Mouse (Mus musculus) limb, embryonic 14.5 days (tissue): Measurements from ENCODE around the gene Snupn. TPM values are rescaled to one million over a fixed set of nuclear protein-coding genes. Genes with fewer than 3 reads are reported as not detected.
"Not testable (repeated sequence)": the region's sequence is repeated elsewhere in the genome, so short reads cannot be mapped to it uniquely, and the experiment has no call there.

Experiments used
- ATAC-seq: fragments of 200-750 bp; cut with Nextera tagmentation; 2 replicates; pipeline ENCODE4 v1.8.0; 2017; ENCODE audit warnings: low read depth, moderate number of reproducible peaks, moderate TSS enrichment; ENCODE audit not compliant: low FRiP score
- DNase-seq: peaks from one replicate; pipeline ENCODE4 v3.0.0-alpha.2; 2015; ENCODE audit warnings: low spot score
- H3K27ac ChIP-seq: fragments of 300-500 bp; sonication (generic); replicated peaks from 2 replicates; pipeline ENCODE4 v1.5.1; 2014; ENCODE audit warnings: low read depth, mild to moderate bottlenecking, low read length, moderate library complexity, mixed read lengths
- H3K27me3 ChIP-seq: fragments of 300-500 bp; sonication (generic); 2 replicates; pipeline ENCODE4 v1.6.1; 2014; ENCODE audit warnings: low read length, mixed read lengths; ENCODE audit not compliant: control insufficient read depth, insufficient read depth
- H3K36me3 ChIP-seq: fragments of 300-500 bp; sonication (generic); 2 replicates; pipeline ENCODE4 v1.6.1; 2014; ENCODE audit warnings: mild to moderate bottlenecking, low read length, moderate library complexity, mixed read lengths; ENCODE audit not compliant: control insufficient read depth, insufficient read depth
- H3K4me1 ChIP-seq: fragments of 300-500 bp; sonication (generic); 2 replicates; pipeline ENCODE4 v1.6.1; 2014; ENCODE audit warnings: antibody characterized with exemption, low read length, mixed read lengths; ENCODE audit not compliant: control insufficient read depth, insufficient read depth
- H3K4me2 ChIP-seq: fragments of 300-500 bp; sonication (generic); replicated peaks from 2 replicates; pipeline ENCODE4 v1.6.1; 2014; ENCODE audit warnings: low read depth, mild to moderate bottlenecking, low read length, moderate library complexity; ENCODE audit not compliant: severe bottlenecking
- H3K4me3 ChIP-seq: fragments of 300-500 bp; sonication (generic); replicated peaks from 2 replicates; pipeline ENCODE4 v1.5.1; 2014; ENCODE audit warnings: low read length
- H3K9ac ChIP-seq: fragments of 300-500 bp; sonication (generic); 2 replicates; pipeline ENCODE4 v1.6.1; 2014; ENCODE audit warnings: mild to moderate bottlenecking, low read depth, low read length, moderate library complexity; ENCODE audit not compliant: severe bottlenecking
- H3K9me3 ChIP-seq: fragments of 300-500 bp; sonication (generic); 2 replicates; pipeline ENCODE4 v1.6.1; 2016; ENCODE audit warnings: low read length; ENCODE audit not compliant: control insufficient read depth
- POLR2A ChIP-seq: fragments of 200-500 bp; IDR thresholded peaks from 2 replicates; pipeline ENCODE4 v1.8.0; 2012; ENCODE audit warnings: inconsistent platforms, mild to moderate bottlenecking, moderate library complexity, borderline replicate concordance; ENCODE audit not compliant: insufficient read depth, insufficient read length; ENCODE audit errors: extremely low read depth
- WGBS: fragments of 180-500 bp; shearing (Covaris S2); extraction: QIAGEN DNeasy Blood & Tissue Kit; methylation state at CpG from one replicate; pipeline ENCODE4 v1.1.7; 2014; 5-methylcytosine and 5-hydroxymethylcytosine counted together
- polyA plus RNA-seq, 2 experiments: library from polyadenylated mRNA; depleted of rRNA in 1 of 2; stranded (reverse) in 1 of 2; unstranded in 1 of 2; fragments of >200 nt; fragmentation: Nextera tagmentation in 1 of 2; extraction: Ambion mirVana in 1 of 2; gene quantifications; 2 replicates each; pipeline versions ENCODE4 v1.2.1 to v1.2.3; 2012 to 2014

The Snupn gene
- polyA plus RNA-seq (2012; rRNA removed) (14.5 and 15.9 TPM in 2 replicates), polyA plus RNA-seq (2014; fragmentation: Nextera tagmentation; extraction: Ambion mirVana) (24.2 and 27.0 TPM in 2 replicates)

GRCm38 (mm10) chr9:56950414-56951400 is at the start of gene Snupn:
Gene Snupn, plus strand, starts transcription at chr9:56950878.
- DNase-seq, result peak; percentile 99
- WGBS, result under 1% methylated on average over 50 of the region's 50 CpGs
- H3K27ac ChIP-seq, result peak within 1 kb of the TSS; percentile 91
- 0 out of 2 replicates have a peak, but pooled peaks have one; percentile 75 for TF ChIP-seq POLR2A
- H3K4me2 ChIP-seq, result peak within 1 kb of the TSS; percentile 66
- ATAC-seq, result peak; percentile 100
- H3K9me3 ChIP-seq, result no peaks in the 10 kb centered on the region
- H3K4me1 ChIP-seq, result peaks cover 12% of the 10 kb centered on the region
- peak within 1 kb of the TSS; percentile 60 for H3K4me3 ChIP-seq
- H3K36me3 ChIP-seq, result no peaks in the 10 kb centered on the region
- peak within 1 kb of the TSS; percentile 80 for H3K9ac ChIP-seq
- no peaks in the 10 kb centered on the region for H3K27me3 ChIP-seq

- no peak for TF ChIP-seq POLR2A
- ATAC-seq (no peak), DNase-seq (no peak)
- Histone ChIP-seq H3K9me3 (no peaks in the 10 kb centered on the region), H3K36me3 (no peaks in the 10 kb centered on the region; the same call in 1 of the 2 replicates), H3K4me2 (no peak overlapping the region), H3K27ac (no peak overlapping the region), H3K9ac (no peak overlapping the region), H3K27me3 (no peaks in the 10 kb centered on the region), H3K4me3 (no peak overlapping the region), H3K4me1 (peaks cover 4% of the 10 kb centered on the region; the same call in 1 of the 2 replicates)
- WGBS, result 52% methylated on average over 8 of the region's 8 CpGs
Measured at GRCm38 (mm10) chr9:56901187-56901586, 49.5 kb upstream of the Snupn start.

GRCm38 (mm10) chr9:56903662-56904061 is 47.0 kb upstream of the Snupn start:
- Histone ChIP-seq H3K4me1 (peaks cover 4% of the 10 kb centered on the region; the same call in 1 of the 2 replicates), H3K9ac (no peak overlapping the region), H3K36me3 (no peaks in the 10 kb centered on the region), H3K27ac (no peak overlapping the region), H3K9me3 (no peaks in the 10 kb centered on the region), H3K27me3 (no peaks in the 10 kb centered on the region), H3K4me3 (no peak overlapping the region), H3K4me2 (no peak overlapping the region)
- ATAC-seq, result no peak
- DNase-seq, result no peak
- no peak for TF ChIP-seq POLR2A
- 80% methylated on average over 3 of the region's 3 CpGs for WGBS

- Histone ChIP-seq H3K4me2 (no peak overlapping the region), H3K9ac (no peak overlapping the region), H3K36me3 (no peaks in the 10 kb centered on the region), H3K4me3 (no peak overlapping the region), H3K4me1 (no peaks in the 10 kb centered on the region), H3K9me3 (no peaks in the 10 kb centered on the region), H3K27me3 (no peaks in the 10 kb centered on the region), H3K27ac (no peak overlapping the region)
- DNase-seq (no peak), ATAC-seq (no peak)
- WGBS, result 87% methylated on average over 9 of the region's 9 CpGs
- no peak for TF ChIP-seq POLR2A
Measured at GRCm38 (mm10) chr9:56907549-56907948, 43.1 kb upstream of the Snupn start.

- H3K36me3 ChIP-seq, H3K27me3 ChIP-seq: not testable (repeated sequence)
- WGBS, result 34% methylated on average over 4 of the region's 4 CpGs
Measured at GRCm38 (mm10) chr9:56909991-56910390, 40.7 kb upstream of the Snupn start.

More at GRCm38 (mm10) chr9:56909991-56910390, 40.7 kb upstream of the Snupn start:
- ATAC-seq, H3K9ac ChIP-seq, H3K9me3 ChIP-seq, H3K4me2 ChIP-seq, H3K4me1 ChIP-seq, H3K4me3 ChIP-seq, DNase-seq, H3K27ac ChIP-seq: not testable (repeated sequence)
